Mouse (Mus musculus) neural tube, embryonic 14.5 days (tissue): ENCODE measurements around the gene C2cd2l. TPM values are rescaled to one million over a fixed set of nuclear protein-coding genes. Genes with fewer than 3 reads are reported as not detected.

Source experiments
- ATAC-seq: fragments of 200-750 bp; cut with Nextera tagmentation; 2 replicates; pipeline ENCODE4 v1.8.0; 2017; ENCODE audit warnings: low read depth, mild to moderate bottlenecking, moderate TSS enrichment, moderate library complexity
- H3K27ac ChIP-seq: fragments of 300-500 bp; sonication (generic); 2 replicates; pipeline ENCODE4 v1.5.1; 2014; ENCODE audit warnings: low read depth, mild to moderate bottlenecking, control low read depth, low read length, moderate library complexity, mixed read lengths
- H3K27me3 ChIP-seq: fragments of 300-500 bp; sonication (generic); 2 replicates; pipeline ENCODE4 v1.6.1; 2014; ENCODE audit warnings: low read length; ENCODE audit not compliant: control insufficient read depth, insufficient read depth
- H3K36me3 ChIP-seq: fragments of 300-500 bp; sonication (generic); 2 replicates; pipeline ENCODE4 v1.6.1; 2014; ENCODE audit warnings: low read length, mixed read lengths; ENCODE audit not compliant: control insufficient read depth, insufficient read depth
- H3K4me1 ChIP-seq: fragments of 300-500 bp; sonication (generic); 2 replicates; pipeline ENCODE4 v1.6.1; 2014; ENCODE audit warnings: low read length; ENCODE audit not compliant: control insufficient read depth, insufficient read depth
- H3K4me2 ChIP-seq: fragments of 300-500 bp; sonication (generic); 2 replicates; pipeline ENCODE4 v1.6.1; 2014; ENCODE audit warnings: mild to moderate bottlenecking, low read depth, low read length, control low read depth
- H3K4me3 ChIP-seq: fragments of 300-500 bp; sonication (generic); 2 replicates; pipeline ENCODE4 v1.5.1; 2014; ENCODE audit warnings: low read depth, low read length, control low read depth, mixed read lengths
- H3K9ac ChIP-seq: fragments of 300-500 bp; sonication (generic); replicated peaks from 2 replicates; pipeline ENCODE4 v1.6.1; 2014; ENCODE audit warnings: low read depth, mild to moderate bottlenecking, control low read depth, low read length, mixed read lengths
- H3K9me3 ChIP-seq: fragments of 300-500 bp; sonication (generic); 2 replicates; pipeline ENCODE4 v1.6.1; 2016; ENCODE audit warnings: low read length; ENCODE audit not compliant: control insufficient read depth
- WGBS: fragments of 180-500 bp; shearing (Covaris S2); extraction: QIAGEN DNeasy Blood & Tissue Kit; methylation state at CpG from one replicate; pipeline ENCODE4 v1.1.7; 2014; 5-methylcytosine and 5-hydroxymethylcytosine counted together
- polyA plus RNA-seq: library from polyadenylated mRNA; unstranded; fragments of >200 nt; fragmentation: Nextera tagmentation; extraction: Ambion mirVana; gene quantifications from 2 replicates; pipeline ENCODE4 v1.2.1, GENCODE M21; 2014

C2cd2l gene
- polyA plus RNA-seq, 1 experiment from 2014 or later = 19.0 TPM

- WGBS = 9% methylated on average over 11 of the region's 11 CpGs
- ATAC-seq = no peak
- Histone ChIP-seq H3K9me3 (no peaks in the 10 kb centered on the region), H3K9ac (peak overlapping the region; percentile 77), H3K4me3 (peak overlapping the region; percentile 71), H3K27me3 (no peaks in the 10 kb centered on the region), H3K27ac (peak overlapping the region; percentile 75; the same call in 1 of the 2 replicates), H3K4me1 (peaks cover 19% of the 10 kb centered on the region), H3K4me2 (peak overlapping the region; percentile 95), H3K36me3 (peaks cover 19% of the 10 kb centered on the region)
These were observed 31.2 kb downstream of the C2cd2l start for GRCm38 (mm10) chr9:44288959-44289291.

GRCm38 (mm10) chr9:44288076-44288958 is 31.8 kb downstream of the C2cd2l start, which contains the start of gene Abcg4:
TSS of gene Abcg4 (minus strand) at chr9:44288615.
- H3K27ac ChIP-seq = peak within 1 kb of the TSS; percentile 75
- peak within 1 kb of the TSS; percentile 77 for H3K9ac ChIP-seq
- H3K9me3 ChIP-seq = no peaks in the 10 kb centered on the region
- H3K27me3 ChIP-seq = no peaks in the 10 kb centered on the region
- H3K4me3 ChIP-seq = peak within 1 kb of the TSS; percentile 71
- WGBS = 2% methylated on average over 38 of the region's 38 CpGs
- H3K36me3 ChIP-seq = peaks cover 15% of the 10 kb centered on the region
- peaks cover 19% of the 10 kb centered on the region for H3K4me1 ChIP-seq
- peak within 1 kb of the TSS; percentile 95 for H3K4me2 ChIP-seq
- peak; percentile 73 for ATAC-seq

- Histone ChIP-seq H3K4me1 (peaks cover 19% of the 10 kb centered on the region), H3K4me2 (peak overlapping the region; percentile 95), H3K36me3 (peaks cover 8% of the 10 kb centered on the region), H3K4me3 (peak overlapping the region; percentile 71), H3K27me3 (no peaks in the 10 kb centered on the region), H3K9me3 (no peaks in the 10 kb centered on the region), H3K27ac (peak overlapping the region; percentile 75), H3K9ac (peak overlapping the region; percentile 77)
- ATAC-seq = peak; percentile 68
- WGBS = under 1% methylated on average over 47 of the region's 47 CpGs
These were observed 32.5 kb downstream of the C2cd2l start for GRCm38 (mm10) chr9:44287401-44288075.

- Histone ChIP-seq H3K4me1 (peaks cover 19% of the 10 kb centered on the region), H3K4me3 (peak overlapping the region; percentile 71), H3K36me3 (0 out of 2 replicates have a peak, but pooled peaks cover 6% of the 10 kb centered on the region), H3K27ac (peak overlapping the region; percentile 75), H3K27me3 (no peaks in the 10 kb centered on the region), H3K9ac (peak overlapping the region; percentile 77), H3K4me2 (peak overlapping the region; percentile 95), H3K9me3 (no peaks in the 10 kb centered on the region)
- no peak; the same call in 1 of the 2 replicates for ATAC-seq
- 3% methylated on average over 11 of the region's 11 CpGs for WGBS
These were observed 33.1 kb downstream of the C2cd2l start for GRCm38 (mm10) chr9:44287003-44287400.

GRCm38 (mm10) chr9:44286256-44286850 is 33.7 kb downstream of the C2cd2l start:
- 19% methylated on average over 6 of the region's 6 CpGs for WGBS
- peaks cover 8% of the 10 kb centered on the region; the same call in 1 of the 2 replicates for H3K36me3 ChIP-seq
- no peak overlapping the region for H3K27ac ChIP-seq
- peaks cover 19% of the 10 kb centered on the region for H3K4me1 ChIP-seq
- H3K27me3 ChIP-seq = no peaks in the 10 kb centered on the region
- H3K4me2 ChIP-seq = peak overlapping the region; percentile 95
- H3K9me3 ChIP-seq = no peaks in the 10 kb centered on the region
- H3K4me3 ChIP-seq = peak overlapping the region; percentile 22
- ATAC-seq = no peak
- H3K9ac ChIP-seq = no peak overlapping the region; the same call in 1 of the 2 replicates

- Histone ChIP-seq H3K4me1 (peaks cover 7% of the 10 kb centered on the region), H3K27ac (no peak overlapping the region), H3K9me3 (no peaks in the 10 kb centered on the region), H3K36me3 (peaks cover 17% of the 10 kb centered on the region), H3K4me2 (no peak overlapping the region), H3K4me3 (no peak overlapping the region), H3K9ac (no peak overlapping the region), H3K27me3 (no peaks in the 10 kb centered on the region)
- 62% methylated on average over 5 of the region's 5 CpGs for WGBS
- no peak for ATAC-seq
These were observed 36.9 kb downstream of the C2cd2l start for GRCm38 (mm10) chr9:44283183-44283582.

GRCm38 (mm10) chr9:44269973-44270372 is 50.1 kb downstream of the C2cd2l start:
- no peaks in the 10 kb centered on the region for H3K27me3 ChIP-seq
- no peak overlapping the region for H3K4me2 ChIP-seq
- no peak overlapping the region for H3K4me3 ChIP-seq
- no peak for ATAC-seq
- H3K4me1 ChIP-seq = peaks cover 4% of the 10 kb centered on the region; the same call in 1 of the 2 replicates
- H3K27ac ChIP-seq = no peak overlapping the region
- no peaks in the 10 kb centered on the region for H3K9me3 ChIP-seq
- H3K9ac ChIP-seq = no peak overlapping the region
- WGBS = 86% methylated on average over 4 of the region's 4 CpGs
- H3K36me3 ChIP-seq = 0 out of 2 replicates have a peak, but pooled peaks cover 6% of the 10 kb centered on the region

GRCm38 (mm10) chr9:44269077-44269476 is 51.0 kb downstream of the C2cd2l start:
- H3K27ac ChIP-seq = no peak overlapping the region
- 86% methylated on average over 3 of the region's 3 CpGs for WGBS
- no peak for ATAC-seq
- 0 out of 2 replicates have a peak, but pooled peaks cover 6% of the 10 kb centered on the region for H3K36me3 ChIP-seq
- H3K27me3 ChIP-seq = no peaks in the 10 kb centered on the region
- no peak overlapping the region for H3K9ac ChIP-seq
- H3K9me3 ChIP-seq = no peaks in the 10 kb centered on the region
- peaks cover 4% of the 10 kb centered on the region; the same call in 1 of the 2 replicates for H3K4me1 ChIP-seq
- H3K4me3 ChIP-seq = no peak overlapping the region
- no peak overlapping the region for H3K4me2 ChIP-seq
